Mouse (Mus musculus) hindbrain, embryonic 16.5 days (tissue): ENCODE results near the gene Vmn1r45. TPM values are rescaled to one million over a fixed set of nuclear protein-coding genes. Genes with fewer than 3 reads are reported as not detected.

Experiments used
- polyA plus RNA-seq: library from polyadenylated mRNA; unstranded; fragments of >200 nt; fragmentation: Nextera tagmentation; extraction: Ambion mirVana; gene quantifications from 2 replicates; pipeline ENCODE4 v1.2.1, GENCODE M21; 2015

Gene Vmn1r45
- polyA plus RNA-seq, 1 experiment from 2014 or later: not detected

Other genes starting within 250 kb of the Vmn1r45 start
- gene Vmn1r40, start 233.1 kb downstream of the Vmn1r45 start, polyA plus RNA-seq: not detected in 2 replicates
- gene Vmn1r41, start 199.8 kb downstream of the Vmn1r45 start, polyA plus RNA-seq: not detected in 2 replicates
- not detected in 2 replicates for gene Vmn1r42, start 64.2 kb downstream of the Vmn1r45 start, polyA plus RNA-seq
- not detected in 2 replicates for gene Vmn1r43, start 64.2 kb downstream of the Vmn1r45 start, polyA plus RNA-seq
- gene Vmn1r44, start 56.9 kb downstream of the Vmn1r45 start, polyA plus RNA-seq: not detected in 2 replicates
- not detected in 2 replicates for gene Vmn1r46, start 28.7 kb upstream of the Vmn1r45 start, polyA plus RNA-seq
- gene Vmn1r47, start 75.5 kb upstream of the Vmn1r45 start, polyA plus RNA-seq: not detected in 2 replicates
- not detected in 2 replicates for gene Vmn1r48, start 96.2 kb upstream of the Vmn1r45 start, polyA plus RNA-seq
- gene Vmn1r49, start 137.9 kb upstream of the Vmn1r45 start, polyA plus RNA-seq: not detected in 2 replicates
- gene Vmn1r50, start 160.8 kb upstream of the Vmn1r45 start, polyA plus RNA-seq: not detected in 2 replicates
- 0.04 and 0.06 TPM in 2 replicates for gene Vmn1r51, start 182.0 kb upstream of the Vmn1r45 start, polyA plus RNA-seq
- not detected in 2 replicates for gene Vmn1r52, start 234.2 kb upstream of the Vmn1r45 start, polyA plus RNA-seq